Mouse (Mus musculus) neural tube, embryonic 11.5 days (tissue): ENCODE measurements around the gene Pim3. TPM values are rescaled to one million over a fixed set of nuclear protein-coding genes. Genes with fewer than 3 reads are reported as not detected.

Source experiments
- ATAC-seq: fragments of 200-750 bp; cut with Nextera tagmentation; 2 replicates; pipeline ENCODE4 v1.8.0; 2017; ENCODE audit warnings: moderate number of reproducible peaks, mild to moderate bottlenecking, moderate TSS enrichment, moderate library complexity; ENCODE audit not compliant: insufficient read depth, low FRiP score, low TSS enrichment
- DNase-seq: peaks from one replicate; pipeline ENCODE4 v3.0.0-alpha.2; 2015; ENCODE audit warnings: low spot score
- H3K27ac ChIP-seq: fragments of 300-500 bp; sonication (generic); 2 replicates; pipeline ENCODE4 v1.5.1; 2014; ENCODE audit warnings: low read depth, mild to moderate bottlenecking, low read length
- H3K27me3 ChIP-seq: fragments of 300-500 bp; sonication (generic); 2 replicates; pipeline ENCODE4 v1.6.1; 2014; ENCODE audit warnings: mild to moderate bottlenecking, low read length, mixed read lengths; ENCODE audit not compliant: control insufficient read depth, insufficient read depth
- H3K36me3 ChIP-seq: fragments of 300-500 bp; sonication (generic); 2 replicates; pipeline ENCODE4 v1.6.1; 2014; ENCODE audit warnings: mild to moderate bottlenecking, low read length, moderate library complexity, mixed read lengths; ENCODE audit not compliant: control insufficient read depth, insufficient read depth
- H3K4me1 ChIP-seq: fragments of 300-500 bp; sonication (generic); 2 replicates; pipeline ENCODE4 v1.6.1; 2014; ENCODE audit warnings: low read length, mixed read lengths; ENCODE audit not compliant: control insufficient read depth, insufficient read depth
- H3K4me2 ChIP-seq: fragments of 300-500 bp; sonication (generic); 2 replicates; pipeline ENCODE4 v1.6.1; 2014; ENCODE audit warnings: low read depth, mild to moderate bottlenecking, moderate library complexity
- H3K4me3 ChIP-seq: fragments of 300-500 bp; sonication (generic); 2 replicates; pipeline ENCODE4 v1.5.1; 2014; ENCODE audit warnings: low read depth, low read length
- H3K9ac ChIP-seq: fragments of 300-500 bp; sonication (generic); 2 replicates; pipeline ENCODE4 v1.6.1; 2014; ENCODE audit warnings: mild to moderate bottlenecking, low read length
- H3K9me3 ChIP-seq: fragments of 300-500 bp; sonication (generic); 2 replicates; pipeline ENCODE4 v1.6.1; 2016; ENCODE audit warnings: low read length; ENCODE audit not compliant: control insufficient read depth
- WGBS: fragments of 180-500 bp; shearing (Covaris S2); extraction: QIAGEN DNeasy Blood & Tissue Kit; methylation state at CpG from one replicate; pipeline ENCODE4 v1.1.7; 2014; 5-methylcytosine and 5-hydroxymethylcytosine counted together
- polyA plus RNA-seq: library from polyadenylated mRNA; unstranded; fragments of >200 nt; fragmentation: Nextera tagmentation; extraction: Ambion mirVana; gene quantifications from 2 replicates; pipeline ENCODE4 v1.2.1, GENCODE M21; 2014

The Pim3 gene
- polyA plus RNA-seq, 1 experiment from 2014 or later = 42.3 TPM

- no peaks in the 10 kb centered on the region for H3K27me3 ChIP-seq
- H3K27ac ChIP-seq = no peak overlapping the region
- H3K4me3 ChIP-seq = no peak overlapping the region
- H3K9ac ChIP-seq = no peak overlapping the region
- no peak overlapping the region for H3K4me2 ChIP-seq
- WGBS = 87% methylated on average over 6 of the region's 6 CpGs
- H3K4me1 ChIP-seq = peaks cover 12% of the 10 kb centered on the region
- H3K36me3 ChIP-seq = peaks cover 7% of the 10 kb centered on the region
- H3K9me3 ChIP-seq = no peaks in the 10 kb centered on the region
- no peak for ATAC-seq
- no peak for DNase-seq
Measured at GRCm38 (mm10) chr15:88868024-88868742, 6.2 kb downstream of the Pim3 start.

GRCm38 (mm10) chr15:88870418-88871185, 8.6 kb downstream of the Pim3 start:
- no peak overlapping the region for H3K4me2 ChIP-seq
- H3K4me3 ChIP-seq = no peak overlapping the region
- ATAC-seq = no peak
- no peak overlapping the region for H3K27ac ChIP-seq
- no peaks in the 10 kb centered on the region for H3K4me1 ChIP-seq
- no peaks in the 10 kb centered on the region for H3K36me3 ChIP-seq
- H3K27me3 ChIP-seq = no peaks in the 10 kb centered on the region
- no peak overlapping the region for H3K9ac ChIP-seq
- no peaks in the 10 kb centered on the region for H3K9me3 ChIP-seq
- DNase-seq = no peak
- WGBS = 75% methylated on average over 5 of the region's 5 CpGs

- H3K27ac ChIP-seq = no peak overlapping the region
- no peak overlapping the region for H3K4me2 ChIP-seq
- no peaks in the 10 kb centered on the region for H3K9me3 ChIP-seq
- H3K27me3 ChIP-seq = 0 out of 2 replicates have a peak, but pooled peaks cover 4% of the 10 kb centered on the region
- H3K4me3 ChIP-seq = no peak overlapping the region
- no peaks in the 10 kb centered on the region for H3K4me1 ChIP-seq
- H3K36me3 ChIP-seq = no peaks in the 10 kb centered on the region
- 88% methylated on average over 3 of the region's 3 CpGs for WGBS
- no peak overlapping the region for H3K9ac ChIP-seq
- ATAC-seq (no peak), DNase-seq (no peak)
Measured at GRCm38 (mm10) chr15:88874061-88874460, 12.1 kb downstream of the Pim3 start.

GRCm38 (mm10) chr15:88874477-88874876, 12.5 kb downstream of the Pim3 start:
- 0 out of 2 replicates have a peak, but pooled peaks cover 4% of the 10 kb centered on the region for H3K27me3 ChIP-seq
- H3K36me3 ChIP-seq = no peaks in the 10 kb centered on the region
- no peak overlapping the region for H3K4me2 ChIP-seq
- ATAC-seq (no peak), DNase-seq (no peak)
- no peaks in the 10 kb centered on the region for H3K4me1 ChIP-seq
- H3K9me3 ChIP-seq = no peaks in the 10 kb centered on the region
- H3K9ac ChIP-seq = no peak overlapping the region; the same call in 1 of the 2 replicates
- no peak overlapping the region for H3K27ac ChIP-seq
- WGBS = 94% methylated on average over 6 of the region's 6 CpGs
- no peak overlapping the region for H3K4me3 ChIP-seq

GRCm38 (mm10) chr15:88875625-88876081, 13.7 kb downstream of the Pim3 start:
- 0 out of 2 replicates have a peak, but pooled peaks cover 4% of the 10 kb centered on the region for H3K27me3 ChIP-seq
- no peaks in the 10 kb centered on the region for H3K4me1 ChIP-seq
- H3K27ac ChIP-seq = no peak overlapping the region
- no peak for DNase-seq
- 38% methylated on average over 10 of the region's 10 CpGs for WGBS
- no peaks in the 10 kb centered on the region for H3K36me3 ChIP-seq
- ATAC-seq = no peak
- no peak overlapping the region for H3K4me3 ChIP-seq
- H3K9ac ChIP-seq = no peak overlapping the region
- no peak overlapping the region for H3K4me2 ChIP-seq
- H3K9me3 ChIP-seq = no peaks in the 10 kb centered on the region

GRCm38 (mm10) chr15:88876155-88877020, 14.4 kb downstream of the Pim3 start:
- Histone ChIP-seq H3K4me2 (peak overlapping the region; percentile 36), H3K9ac (no peak overlapping the region), H3K27me3 (0 out of 2 replicates have a peak, but pooled peaks cover 4% of the 10 kb centered on the region), H3K9me3 (no peaks in the 10 kb centered on the region), H3K4me1 (no peaks in the 10 kb centered on the region), H3K36me3 (no peaks in the 10 kb centered on the region), H3K27ac (no peak overlapping the region), H3K4me3 (no peak overlapping the region)
- ATAC-seq = peak; percentile 13; the same call in 1 of the 2 replicates
- WGBS = 12% methylated on average over 28 of the region's 28 CpGs
- DNase-seq = peak; percentile 86

GRCm38 (mm10) chr15:88877021-88877400, 15.0 kb downstream of the Pim3 start:
- no peak for DNase-seq
- Histone ChIP-seq H3K9ac (no peak overlapping the region), H3K27me3 (0 out of 2 replicates have a peak, but pooled peaks cover 4% of the 10 kb centered on the region)

GRCm38 (mm10) chr15:88881253-88882044, 19.5 kb downstream of the Pim3 start:
- DNase-seq = no peak
- H3K4me2 ChIP-seq = no peak overlapping the region
- no peaks in the 10 kb centered on the region for H3K9me3 ChIP-seq
- H3K4me3 ChIP-seq = no peak overlapping the region
- no peak overlapping the region for H3K9ac ChIP-seq
- H3K27ac ChIP-seq = no peak overlapping the region
- H3K36me3 ChIP-seq = no peaks in the 10 kb centered on the region
- ATAC-seq = no peak
- 69% methylated on average over 22 of the region's 22 CpGs for WGBS
- H3K27me3 ChIP-seq = no peaks in the 10 kb centered on the region
- no peaks in the 10 kb centered on the region for H3K4me1 ChIP-seq

More at GRCm38 (mm10) chr15:88877021-88877400, 15.0 kb downstream of the Pim3 start:
- Histone ChIP-seq H3K36me3 (no peaks in the 10 kb centered on the region), H3K4me1 (no peaks in the 10 kb centered on the region), H3K9me3 (no peaks in the 10 kb centered on the region), H3K4me3 (no peak overlapping the region), H3K4me2 (no peak overlapping the region), H3K27ac (no peak overlapping the region)
- no peak for ATAC-seq
- WGBS = 87% methylated on average over 10 of the region's 10 CpGs
